Mouse (Mus musculus) forebrain, embryonic 14.5 days (tissue): ENCODE measurements around the gene Plekho1. TPM values are rescaled to one million over a fixed set of nuclear protein-coding genes. Genes with fewer than 3 reads are reported as not detected.

Experiments used
- polyA plus RNA-seq: library from polyadenylated mRNA; unstranded; fragments of >200 nt; fragmentation: Nextera tagmentation; extraction: Ambion mirVana; gene quantifications from 2 replicates; pipeline ENCODE4 v1.2.1, GENCODE M21; 2014

The Plekho1 gene
- polyA plus RNA-seq, 1 experiment from 2014 or later, result 67.4 TPM

Other genes starting within 250 kb of the Plekho1 start
- gene Tars2, start 235.8 kb downstream of the Plekho1 start, polyA plus RNA-seq, result 46.6 and 50.7 TPM in 2 replicates
- 14.3 and 18.4 TPM in 2 replicates for gene Rprd2, start 177.1 kb downstream of the Plekho1 start, polyA plus RNA-seq
- gene Prpf3, start 140.1 kb downstream of the Plekho1 start, polyA plus RNA-seq, result 40.7 and 47.4 TPM in 2 replicates
- gene Mrps21, start 124.5 kb downstream of the Plekho1 start, polyA plus RNA-seq, result 280 and 333 TPM in 2 replicates
- 2.7 and 2.8 TPM in 2 replicates for gene Ciart, start 113.8 kb downstream of the Plekho1 start, polyA plus RNA-seq
- 13.1 and 15.4 TPM in 2 replicates for gene BC028528, start 104.0 kb downstream of the Plekho1 start, polyA plus RNA-seq
- gene Aph1a, start 102.0 kb downstream of the Plekho1 start, polyA plus RNA-seq, result 48.8 and 51.7 TPM in 2 replicates
- gene Car14, start 91.3 kb downstream of the Plekho1 start, polyA plus RNA-seq, result 15.5 and 19.9 TPM in 2 replicates
- gene Anp32e, start 66.8 kb downstream of the Plekho1 start, polyA plus RNA-seq, result 49.1 and 50.0 TPM in 2 replicates
- gene Vps45, start 62.5 kb upstream of the Plekho1 start, polyA plus RNA-seq, result 48.3 and 54.8 TPM in 2 replicates
- 4.0 and 4.4 TPM in 2 replicates for gene Otud7b, start 108.5 kb upstream of the Plekho1 start, polyA plus RNA-seq
- 7.0 and 7.9 TPM in 2 replicates for gene Mtmr11, start 166.0 kb upstream of the Plekho1 start, polyA plus RNA-seq
- gene Sf3b4, start 176.3 kb upstream of the Plekho1 start, polyA plus RNA-seq, result 169 and 170 TPM in 2 replicates
- 44.4 and 56.2 TPM in 2 replicates for gene Sv2a, start 185.2 kb upstream of the Plekho1 start, polyA plus RNA-seq
- gene Bola1, start 223.7 kb upstream of the Plekho1 start, polyA plus RNA-seq, result 80.7 and 96.3 TPM in 2 replicates
- gene Hist2h2ab, start 223.9 kb upstream of the Plekho1 start, polyA plus RNA-seq, result 1.7 TPM in 1 of 2 replicates, not detected in the other
- gene Hist2h2ac, start 224.9 kb upstream of the Plekho1 start, polyA plus RNA-seq, result 3.4 and 7.5 TPM in 2 replicates
- gene Hist2h2be, start 225.1 kb upstream of the Plekho1 start, polyA plus RNA-seq, result 11.8 and 12.5 TPM in 2 replicates
- gene Hist2h3c2, start 243.1 kb upstream of the Plekho1 start, polyA plus RNA-seq, result 5.2 and 9.1 TPM in 2 replicates
- 58.1 and 74.2 TPM in 2 replicates for gene Hist2h2aa2, start 244.3 kb upstream of the Plekho1 start, polyA plus RNA-seq
- gene Hist2h2aa1, start 249.5 kb upstream of the Plekho1 start, polyA plus RNA-seq, result 23.1 and 35.7 TPM in 2 replicates